Mouse (Mus musculus) liver, embryonic 14.5 days (tissue): Measurements from ENCODE around the gene Ccdc40. TPM values are rescaled to one million over a fixed set of nuclear protein-coding genes. Genes with fewer than 3 reads are reported as not detected.

Experiments
- ATAC-seq: fragments of 200-750 bp; cut with Nextera tagmentation; 2 replicates; pipeline ENCODE4 v1.8.0; 2017; ENCODE audit warnings: moderate number of reproducible peaks, mild to moderate bottlenecking, moderate library complexity; ENCODE audit not compliant: insufficient read depth
- DNase-seq, 3 experiments: peaks; one replicate each; pipeline ENCODE4 v3.0.0-alpha.2; 2012 to 2013; ENCODE audit warnings: low read depth in 3 of 3, low spot score in 3 of 3
- H3K27ac ChIP-seq: fragments of 300-500 bp; sonication (generic); 2 replicates; pipeline ENCODE4 v1.5.1; 2014; ENCODE audit warnings: moderate library complexity, mild to moderate bottlenecking, control low read depth, inconsistent platforms
- H3K27me3 ChIP-seq: fragments of 300-500 bp; sonication (generic); 2 replicates; pipeline ENCODE4 v1.6.1; 2014; ENCODE audit warnings: mild to moderate bottlenecking, low read length, moderate library complexity; ENCODE audit not compliant: control insufficient read depth, insufficient read depth
- H3K36me3 ChIP-seq: fragments of 300-500 bp; sonication (generic); replicated peaks from 2 replicates; pipeline ENCODE4 v1.6.1; 2014; ENCODE audit warnings: low read depth; ENCODE audit not compliant: control insufficient read depth, insufficient read depth
- H3K4me1 ChIP-seq, 2 experiments: fragments of 200-500 bp in 1 of 2; fragments of 300-500 bp in 1 of 2; sonication (generic) in 1 of 2; replicated peaks; 2 replicates each; pipeline ENCODE4 v1.6.1; 2012 to 2014; ENCODE audit warnings: antibody characterized with exemption in 1 of 2, inconsistent platforms in 1 of 2, low read length in 1 of 2; ENCODE audit not compliant: control insufficient read depth in 2 of 2, insufficient read depth in 2 of 2
- H3K4me2 ChIP-seq: fragments of 300-500 bp; sonication (generic); 2 replicates; pipeline ENCODE4 v1.6.1; 2014; ENCODE audit warnings: low read depth, mild to moderate bottlenecking, control low read depth, moderate library complexity
- H3K4me3 ChIP-seq, 2 experiments: fragments of 200-500 bp in 1 of 2; fragments of 300-500 bp in 1 of 2; sonication (generic) in 1 of 2; 2 replicates each; pipeline ENCODE4 v1.5.1; 2012 to 2014; ENCODE audit warnings: low read depth in 2 of 2, low read length in 2 of 2, mild to moderate bottlenecking in 2 of 2, control low read depth in 1 of 2, inconsistent platforms in 1 of 2, moderate library complexity in 1 of 2; ENCODE audit not compliant: insufficient read depth in 1 of 2
- H3K9ac ChIP-seq: fragments of 300-500 bp; sonication (generic); replicated peaks from 2 replicates; pipeline ENCODE4 v1.6.1; 2014; ENCODE audit warnings: mild to moderate bottlenecking, control low read depth, moderate library complexity
- H3K9me3 ChIP-seq: fragments of 300-500 bp; sonication (generic); 2 replicates; pipeline ENCODE4 v1.6.1; 2016; ENCODE audit warnings: low read length, mixed read lengths; ENCODE audit not compliant: control insufficient read depth
- CTCF ChIP-seq: IDR thresholded peaks from 2 replicates; pipeline ENCODE4 v1.5.1; 2016; ENCODE audit warnings: antibody characterized with exemption, low read depth, control low read depth
- EP300 ChIP-seq: IDR thresholded peaks from 2 replicates; pipeline ENCODE4 v1.6.1; 2016; ENCODE audit warnings: antibody characterized with exemption, low read depth
- WGBS: fragments of 180-500 bp; shearing (Covaris S2); extraction: QIAGEN DNeasy Blood & Tissue Kit; methylation state at CpG from one replicate; pipeline ENCODE4 v1.1.7; 2014; ENCODE audit not compliant: insufficient replicate concordance; 5-methylcytosine and 5-hydroxymethylcytosine counted together
- polyA plus RNA-seq, 2 experiments: library from polyadenylated mRNA; depleted of rRNA in 1 of 2; stranded (reverse) in 1 of 2; unstranded in 1 of 2; fragments of >200 nt; fragmentation: Nextera tagmentation in 1 of 2; extraction: Ambion mirVana in 1 of 2; gene quantifications; 2 replicates each; pipeline versions ENCODE4 v1.2.1 to v1.2.3; 2012 to 2014

Gene Ccdc40
- polyA plus RNA-seq, 2 experiments, result 0.42 to 0.59 TPM

- TF ChIP-seq CTCF, result no peak
- TF ChIP-seq EP300, result no peak
- Histone ChIP-seq H3K4me1 (no peaks in the 10 kb centered on the region), H3K4me2 (no peak overlapping the region), H3K36me3 (no peaks in the 10 kb centered on the region), H3K9me3 (no peaks in the 10 kb centered on the region), H3K27ac (no peak overlapping the region), H3K9ac (no peak overlapping the region), H3K27me3 (no peaks in the 10 kb centered on the region), H3K4me3 (no peak overlapping the region)
- WGBS, result 53% methylated on average over 17 of the region's 17 CpGs
- ATAC-seq, result no peak
- DNase-seq, result no peak
Measured at GRCm38 (mm10) chr11:119314252-119314936, 86.0 kb downstream of the Ccdc40 start.

Other genes starting within 250 kb of the Ccdc40 start
- gene Enpp7, start 240.4 kb upstream of the Ccdc40 start, polyA plus RNA-seq (2012; rRNA removed), result not detected in 2 replicates
- gene Enpp7, start 240.4 kb upstream of the Ccdc40 start, polyA plus RNA-seq (2014; fragmentation: Nextera tagmentation; extraction: Ambion mirVana), result not detected in 2 replicates
- 1.4 and 1.7 TPM in 2 replicates for gene Cbx2, start 205.6 kb upstream of the Ccdc40 start, polyA plus RNA-seq (2012; rRNA removed)
- 1.8 and 2.4 TPM in 2 replicates for gene Cbx2, start 205.6 kb upstream of the Ccdc40 start, polyA plus RNA-seq (2014; fragmentation: Nextera tagmentation; extraction: Ambion mirVana)
- 0.64 and 0.95 TPM in 2 replicates for gene Cbx8, start 187.6 kb upstream of the Ccdc40 start, polyA plus RNA-seq (2012; rRNA removed)
- gene Cbx8, start 187.6 kb upstream of the Ccdc40 start, polyA plus RNA-seq (2014; fragmentation: Nextera tagmentation; extraction: Ambion mirVana), result 1.6 and 2.1 TPM in 2 replicates
- gene Cbx4, start 142.4 kb upstream of the Ccdc40 start, polyA plus RNA-seq (2012; rRNA removed), result 1.8 and 3.3 TPM in 2 replicates
- gene Cbx4, start 142.4 kb upstream of the Ccdc40 start, polyA plus RNA-seq (2014; fragmentation: Nextera tagmentation; extraction: Ambion mirVana), result 1.6 and 2.0 TPM in 2 replicates
- gene Tbc1d16, start 73 bp upstream of the Ccdc40 start, polyA plus RNA-seq (2012; rRNA removed), result 0.92 and 1.0 TPM in 2 replicates
- 0.58 and 0.76 TPM in 2 replicates for gene Tbc1d16, start 73 bp upstream of the Ccdc40 start, polyA plus RNA-seq (2014; fragmentation: Nextera tagmentation; extraction: Ambion mirVana)
- gene Gaa, start 39.3 kb downstream of the Ccdc40 start, polyA plus RNA-seq (2012; rRNA removed), result 14.7 and 18.8 TPM in 2 replicates
- gene Gaa, start 39.3 kb downstream of the Ccdc40 start, polyA plus RNA-seq (2014; fragmentation: Nextera tagmentation; extraction: Ambion mirVana), result 11.8 and 14.7 TPM in 2 replicates
- 67.7 and 95.8 TPM in 2 replicates for gene Eif4a3, start 71.5 kb downstream of the Ccdc40 start, polyA plus RNA-seq (2012; rRNA removed)
- 160 and 170 TPM in 2 replicates for gene Eif4a3, start 71.5 kb downstream of the Ccdc40 start, polyA plus RNA-seq (2014; fragmentation: Nextera tagmentation; extraction: Ambion mirVana)
- 0.17 and 0.21 TPM in 2 replicates for gene Card14, start 79.2 kb downstream of the Ccdc40 start, polyA plus RNA-seq (2012; rRNA removed)
- 0.18 and 0.23 TPM in 2 replicates for gene Card14, start 79.2 kb downstream of the Ccdc40 start, polyA plus RNA-seq (2014; fragmentation: Nextera tagmentation; extraction: Ambion mirVana)
- gene Sgsh, start 127.0 kb downstream of the Ccdc40 start, polyA plus RNA-seq (2012; rRNA removed), result 1.2 and 1.3 TPM in 2 replicates
- gene Sgsh, start 127.0 kb downstream of the Ccdc40 start, polyA plus RNA-seq (2014; fragmentation: Nextera tagmentation; extraction: Ambion mirVana), result 1.3 and 2.2 TPM in 2 replicates
- 1.2 TPM in 2 replicates for gene Slc26a11, start 127.0 kb downstream of the Ccdc40 start, polyA plus RNA-seq (2012; rRNA removed)
- gene Slc26a11, start 127.0 kb downstream of the Ccdc40 start, polyA plus RNA-seq (2014; fragmentation: Nextera tagmentation; extraction: Ambion mirVana), result 1.1 and 1.2 TPM in 2 replicates
- gene Rnf213, start 164.5 kb downstream of the Ccdc40 start, polyA plus RNA-seq (2012; rRNA removed), result 5.4 and 6.5 TPM in 2 replicates
- 4.9 and 5.8 TPM in 2 replicates for gene Rnf213, start 164.5 kb downstream of the Ccdc40 start, polyA plus RNA-seq (2014; fragmentation: Nextera tagmentation; extraction: Ambion mirVana)